Mouse (Mus musculus) neural tube, embryonic 13.5 days (tissue): ENCODE results near the gene Fbrsl1. TPM values are rescaled to one million over a fixed set of nuclear protein-coding genes. Genes with fewer than 3 reads are reported as not detected.
A peak's percentile ranks its signal among the peaks of the same experiment; 100 is the strongest.

Experiments used
- ATAC-seq: fragments of 200-750 bp; cut with Nextera tagmentation; 2 replicates; pipeline ENCODE4 v1.8.0; 2017; ENCODE audit warnings: low read depth, mild to moderate bottlenecking, moderate TSS enrichment, moderate library complexity
- H3K27ac ChIP-seq: fragments of 300-500 bp; sonication (generic); replicated peaks from 2 replicates; pipeline ENCODE4 v1.5.1; 2015; ENCODE audit warnings: moderate library complexity, mild to moderate bottlenecking, inconsistent platforms
- H3K27me3 ChIP-seq: fragments of 300-500 bp; sonication (generic); 2 replicates; pipeline ENCODE4 v1.6.1; 2015; ENCODE audit warnings: mild to moderate bottlenecking, inconsistent platforms
- H3K36me3 ChIP-seq: fragments of 300-500 bp; sonication (generic); 2 replicates; pipeline ENCODE4 v1.6.1; 2015; ENCODE audit warnings: mild to moderate bottlenecking, inconsistent platforms
- H3K4me1 ChIP-seq: fragments of 300-500 bp; sonication (generic); replicated peaks from 2 replicates; pipeline ENCODE4 v1.6.1; 2015; ENCODE audit warnings: inconsistent platforms
- H3K4me2 ChIP-seq: fragments of 300-500 bp; sonication (generic); 2 replicates; pipeline ENCODE4 v1.6.1; 2015; ENCODE audit warnings: inconsistent platforms, mild to moderate bottlenecking, moderate library complexity
- H3K4me3 ChIP-seq: fragments of 300-500 bp; sonication (generic); 2 replicates; pipeline ENCODE4 v1.5.1; 2015; ENCODE audit warnings: mild to moderate bottlenecking, inconsistent platforms
- H3K9ac ChIP-seq: fragments of 300-500 bp; sonication (generic); 2 replicates; pipeline ENCODE4 v1.6.1; 2015; ENCODE audit warnings: moderate library complexity, mild to moderate bottlenecking, inconsistent platforms
- H3K9me3 ChIP-seq: fragments of 300-500 bp; sonication (generic); 2 replicates; pipeline ENCODE4 v1.6.1; 2016; ENCODE audit warnings: inconsistent platforms
- WGBS: fragments of 180-500 bp; shearing (Covaris S2); methylation state at CpG from one replicate; pipeline ENCODE4 v1.1.7; 2015; 5-methylcytosine and 5-hydroxymethylcytosine counted together
- polyA plus RNA-seq: library from polyadenylated mRNA; unstranded; fragments of >200 nt; fragmentation: Nextera tagmentation; extraction: Ambion mirVana; gene quantifications from 2 replicates; pipeline ENCODE4 v1.2.1, GENCODE M21; 2015

Gene Fbrsl1
- polyA plus RNA-seq, 1 experiment from 2014 or later, result 29.0 TPM

DNA sequence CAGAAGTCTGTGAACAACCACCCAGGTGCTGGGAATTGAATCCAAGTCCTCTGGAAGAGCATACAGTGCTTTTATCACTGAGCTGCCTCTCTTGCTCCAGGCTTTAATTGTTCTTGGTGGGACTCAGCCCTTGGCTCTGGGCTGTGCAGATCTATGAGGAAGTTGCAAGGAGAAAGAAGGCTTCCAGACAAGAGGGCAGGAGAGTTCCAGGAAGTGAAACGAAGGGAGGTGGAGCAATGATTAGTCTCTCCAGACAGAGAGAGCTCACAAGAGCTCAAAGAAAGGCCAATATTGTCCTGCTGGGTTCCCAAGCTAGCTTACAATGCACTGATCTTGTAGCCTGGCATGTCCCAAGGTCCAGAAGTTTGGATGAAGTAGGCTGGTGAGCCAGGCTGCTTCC is 27.4 kb downstream of the Fbrsl1 start:
- no peak overlapping the region for H3K9ac ChIP-seq
- no peaks in the 10 kb centered on the region for H3K9me3 ChIP-seq
- peaks cover 15% of the 10 kb centered on the region for H3K27me3 ChIP-seq
- 69% methylated on average over 1 of the region's 1 CpGs for WGBS
- no peak for ATAC-seq
- H3K4me1 ChIP-seq, result peaks cover 29% of the 10 kb centered on the region
- no peak overlapping the region for H3K4me3 ChIP-seq
- no peak overlapping the region for H3K4me2 ChIP-seq
- no peaks in the 10 kb centered on the region for H3K36me3 ChIP-seq
- no peak overlapping the region for H3K27ac ChIP-seq

DNA sequence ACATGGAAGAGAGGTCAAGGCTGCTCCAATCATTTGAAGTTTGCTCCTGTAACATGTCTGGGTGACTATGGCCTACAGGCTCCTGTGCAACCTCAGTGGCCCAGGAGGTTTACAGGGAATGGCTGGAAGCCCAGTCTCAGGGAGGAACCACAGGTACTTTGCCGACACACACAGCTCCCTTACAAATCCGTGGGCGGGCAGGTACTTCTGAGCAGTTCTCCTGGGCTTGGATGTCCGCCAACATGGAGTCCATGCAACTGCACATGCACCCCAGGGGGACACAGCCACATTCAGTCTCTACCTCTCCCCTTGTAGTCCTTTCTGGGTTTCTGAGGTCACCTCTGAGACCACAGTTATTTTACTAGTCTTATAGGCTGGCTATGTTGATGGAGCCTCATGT is 28.1 kb downstream of the Fbrsl1 start:
- Histone ChIP-seq H3K4me2 (no peak overlapping the region), H3K9me3 (no peaks in the 10 kb centered on the region), H3K36me3 (no peaks in the 10 kb centered on the region), H3K4me3 (no peak overlapping the region), H3K27ac (no peak overlapping the region), H3K27me3 (peaks cover 15% of the 10 kb centered on the region), H3K4me1 (peaks cover 36% of the 10 kb centered on the region), H3K9ac (no peak overlapping the region)
- 89% methylated on average over 4 of the region's 4 CpGs for WGBS
- ATAC-seq, result no peak

DNA sequence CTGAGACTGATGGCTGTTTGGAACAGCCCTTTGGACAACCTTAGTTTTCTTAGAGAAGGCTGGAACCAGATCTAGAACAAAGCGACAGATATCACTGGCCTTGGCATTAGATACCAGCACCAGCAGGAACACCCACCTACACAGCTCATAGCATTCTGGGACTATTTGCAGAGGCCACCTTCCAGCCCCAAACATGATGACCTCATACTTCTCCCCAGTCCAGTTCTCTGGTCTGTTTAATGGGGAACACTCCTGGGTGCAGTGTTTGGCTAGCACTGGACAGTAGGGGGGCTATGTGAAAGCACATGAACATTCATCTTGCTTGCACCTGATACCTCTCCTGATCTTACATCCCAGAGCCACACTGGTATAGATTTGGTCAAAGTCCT is 29.8 kb downstream of the Fbrsl1 start:
- WGBS, result 100% methylated on average over 1 of the region's 1 CpGs
- no peak overlapping the region for H3K9ac ChIP-seq
- H3K4me3 ChIP-seq, result no peak overlapping the region
- no peaks in the 10 kb centered on the region for H3K9me3 ChIP-seq
- peaks cover 15% of the 10 kb centered on the region for H3K27me3 ChIP-seq
- no peak overlapping the region for H3K27ac ChIP-seq
- no peaks in the 10 kb centered on the region for H3K36me3 ChIP-seq
- ATAC-seq, result no peak
- H3K4me2 ChIP-seq, result no peak overlapping the region
- peaks cover 49% of the 10 kb centered on the region for H3K4me1 ChIP-seq

DNA sequence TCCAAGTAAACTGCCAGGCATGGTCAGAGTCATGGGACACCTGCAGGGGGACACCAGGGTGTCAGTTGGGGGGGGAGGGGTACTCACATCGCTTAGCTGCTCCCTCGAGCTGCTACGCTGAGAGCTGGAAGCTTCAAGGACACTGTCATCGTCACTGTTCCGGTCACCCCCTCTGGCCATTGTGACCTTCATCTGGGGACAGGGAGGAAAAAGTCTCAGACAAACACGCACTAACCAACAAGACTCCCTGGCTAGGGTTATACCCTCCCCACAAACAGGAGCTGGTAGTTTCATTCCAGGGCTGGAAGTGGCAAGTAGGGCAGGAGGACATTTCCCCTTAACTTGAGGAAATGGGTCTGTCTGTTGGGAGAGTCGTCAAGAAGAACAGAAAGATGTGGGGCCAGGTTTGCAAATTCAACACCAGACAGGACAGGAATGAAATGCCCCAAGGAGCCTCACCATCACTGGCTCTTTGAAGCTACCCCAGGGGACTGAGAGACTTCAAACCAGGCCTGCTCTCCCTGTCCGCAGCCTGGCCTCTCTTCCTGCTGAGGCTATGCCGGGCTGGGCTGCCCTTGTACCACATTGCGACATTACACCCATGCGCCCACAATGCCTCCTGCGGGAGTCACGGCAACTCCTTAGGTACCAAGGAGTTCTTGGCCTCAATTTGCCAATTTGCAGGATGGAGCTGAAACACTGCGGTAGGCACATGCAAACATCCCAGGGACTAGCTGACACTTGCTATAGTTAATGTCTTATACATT is 30.4 kb downstream of the Fbrsl1 start:
- no peak for ATAC-seq
- WGBS, result 49% methylated on average over 14 of the region's 14 CpGs
- Histone ChIP-seq H3K9me3 (no peaks in the 10 kb centered on the region), H3K4me1 (peaks cover 55% of the 10 kb centered on the region), H3K27me3 (peaks cover 15% of the 10 kb centered on the region), H3K9ac (no peak overlapping the region), H3K27ac (peak overlapping the region; percentile 89), H3K36me3 (no peaks in the 10 kb centered on the region), H3K4me3 (no peak overlapping the region), H3K4me2 (no peak overlapping the region)

DNA sequence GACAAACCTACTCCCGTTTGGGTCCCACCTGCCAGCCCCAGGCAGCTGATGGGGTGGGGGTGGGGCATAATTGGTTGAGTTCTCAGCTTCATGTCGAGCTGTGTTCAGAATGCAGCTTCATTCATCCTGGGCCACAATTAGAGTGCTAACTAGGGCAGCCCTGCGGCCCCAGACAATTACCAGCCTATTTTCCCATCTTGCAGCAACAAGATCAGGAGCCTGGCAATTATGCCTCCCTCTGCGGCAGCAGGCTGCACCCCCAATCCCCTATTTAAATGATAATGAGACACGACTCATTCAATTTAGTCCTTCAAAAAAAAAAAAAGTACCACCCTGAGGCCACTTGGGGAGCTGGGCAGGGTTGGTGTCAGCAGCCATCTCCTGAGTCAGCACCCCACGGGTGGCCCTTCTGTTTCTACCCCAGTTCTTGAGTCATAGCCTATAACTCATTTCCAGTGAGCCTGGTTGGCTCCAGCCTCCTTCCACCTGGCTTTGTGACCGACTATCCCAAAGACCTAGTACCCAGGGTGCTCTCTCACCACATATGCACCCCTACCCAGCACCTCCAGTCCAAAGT is 31.4 kb downstream of the Fbrsl1 start:
- WGBS, result 2% methylated on average over 7 of the region's 7 CpGs
- H3K4me1 ChIP-seq, result peaks cover 56% of the 10 kb centered on the region
- peak; percentile 84 for ATAC-seq
- H3K27me3 ChIP-seq, result peaks cover 15% of the 10 kb centered on the region
- H3K4me2 ChIP-seq, result peak overlapping the region; percentile 11; the same call in 1 of the 2 replicates
- H3K36me3 ChIP-seq, result no peaks in the 10 kb centered on the region
- 0 out of 2 replicates have a peak overlapping the region, but pooled peaks have one; percentile 22 for H3K9ac ChIP-seq
- H3K4me3 ChIP-seq, result no peak overlapping the region
- H3K9me3 ChIP-seq, result no peaks in the 10 kb centered on the region
- peak overlapping the region; percentile 89 for H3K27ac ChIP-seq

DNA sequence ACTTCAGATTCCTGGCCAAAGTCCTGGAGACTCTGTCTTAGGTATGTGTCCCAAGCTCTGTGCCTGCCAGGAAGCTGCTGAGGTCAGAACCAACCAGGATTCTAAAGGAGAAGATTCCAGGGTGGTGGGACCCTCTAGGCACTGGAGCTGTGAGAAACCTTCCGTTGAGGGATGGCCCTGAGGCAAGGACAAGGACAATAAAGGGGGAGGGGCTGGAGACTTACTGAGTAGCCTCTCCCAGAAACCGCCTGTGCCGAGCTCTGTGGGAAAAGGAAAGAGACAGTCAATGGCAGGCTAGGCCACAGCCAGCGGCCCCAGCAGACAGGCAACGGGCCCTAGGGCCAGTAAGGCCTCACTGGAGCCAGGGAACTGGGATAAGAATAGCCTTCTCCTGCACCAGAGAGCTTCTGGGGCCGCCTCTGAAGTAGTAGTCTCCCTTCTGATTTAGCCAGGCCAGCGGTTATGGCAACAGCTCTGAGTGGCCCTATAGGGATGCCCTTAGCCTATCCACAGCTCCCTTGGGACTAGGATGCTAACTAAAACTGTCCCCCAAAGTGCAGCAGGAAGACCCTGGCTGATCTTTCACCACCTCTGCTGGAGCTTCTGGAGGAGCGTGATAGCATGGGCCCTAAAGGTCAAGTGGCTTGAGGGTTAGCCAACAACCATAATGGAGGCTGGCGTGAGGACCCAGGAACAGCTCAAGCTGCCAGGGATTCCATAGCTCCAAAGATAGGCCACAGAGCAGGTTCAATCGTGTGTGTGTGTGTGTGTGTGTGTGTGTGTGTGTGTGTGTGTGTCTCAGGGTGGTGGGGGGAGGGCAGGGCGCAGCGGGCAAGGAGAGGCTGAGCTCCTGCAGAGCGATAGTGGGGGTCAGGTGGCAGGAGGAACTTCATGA is 32.2 kb downstream of the Fbrsl1 start:
- H3K36me3 ChIP-seq, result no peaks in the 10 kb centered on the region
- H3K9me3 ChIP-seq, result no peaks in the 10 kb centered on the region
- H3K27me3 ChIP-seq, result peaks cover 14% of the 10 kb centered on the region
- H3K9ac ChIP-seq, result 0 out of 2 replicates have a peak overlapping the region, but pooled peaks have one; percentile 22
- H3K4me3 ChIP-seq, result no peak overlapping the region
- WGBS, result 27% methylated on average over 13 of the region's 13 CpGs
- H3K27ac ChIP-seq, result peak overlapping the region; percentile 89
- H3K4me1 ChIP-seq, result peaks cover 56% of the 10 kb centered on the region
- peak; percentile 32 for ATAC-seq
- H3K4me2 ChIP-seq, result peak overlapping the region; percentile 11

DNA sequence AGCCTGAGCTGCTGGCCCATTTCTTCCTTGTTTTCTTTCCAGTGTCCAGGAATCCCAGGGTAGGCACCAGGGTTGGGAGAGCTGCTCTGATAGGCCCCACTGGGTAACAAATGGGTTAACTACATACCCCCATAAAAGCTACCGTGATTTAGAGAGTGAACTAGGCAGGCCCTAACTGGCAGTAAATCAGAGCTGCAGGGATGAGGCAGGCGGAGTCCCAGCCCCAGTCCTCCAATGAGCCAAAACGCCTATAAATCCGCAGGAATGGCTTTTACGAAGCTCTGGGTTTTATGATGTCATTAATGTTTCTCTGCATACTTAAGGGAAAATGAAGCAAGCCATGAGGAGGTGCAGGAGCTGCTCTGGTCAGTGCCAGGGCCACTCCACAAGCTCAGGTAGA is 33.3 kb downstream of the Fbrsl1 start:
- Histone ChIP-seq H3K4me1 (peaks cover 56% of the 10 kb centered on the region), H3K9ac (no peak overlapping the region), H3K4me2 (no peak overlapping the region), H3K36me3 (no peaks in the 10 kb centered on the region), H3K27me3 (peaks cover 11% of the 10 kb centered on the region), H3K4me3 (no peak overlapping the region), H3K9me3 (no peaks in the 10 kb centered on the region), H3K27ac (peak overlapping the region; percentile 89)
- no peak for ATAC-seq
- 18% methylated on average over 5 of the region's 5 CpGs for WGBS

DNA sequence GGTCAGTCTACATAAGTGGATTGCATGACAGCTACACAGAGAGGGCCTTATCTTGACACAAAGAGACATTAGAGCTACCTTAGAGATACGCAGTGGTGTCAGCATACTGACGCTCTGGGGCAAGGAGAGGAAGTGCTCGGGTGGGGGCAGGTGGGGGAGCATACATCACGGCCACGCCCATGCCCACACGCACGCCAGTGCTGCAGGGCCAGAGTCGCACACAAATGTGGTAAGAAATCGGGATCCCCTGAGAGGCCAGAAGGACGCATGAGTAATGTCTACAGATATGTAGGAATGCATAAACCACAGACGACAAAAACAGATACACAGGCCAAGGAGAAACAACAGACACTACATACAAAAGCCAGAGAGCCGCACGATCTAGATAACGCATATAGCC is 35.3 kb downstream of the Fbrsl1 start:
- no peak for ATAC-seq
- Histone ChIP-seq H3K4me2 (no peak overlapping the region), H3K4me3 (no peak overlapping the region), H3K27ac (no peak overlapping the region), H3K9me3 (no peaks in the 10 kb centered on the region), H3K4me1 (peaks cover 61% of the 10 kb centered on the region), H3K36me3 (no peaks in the 10 kb centered on the region), H3K9ac (no peak overlapping the region), H3K27me3 (peaks cover under 1% of the 10 kb centered on the region; the same call in 1 of the 2 replicates)
- WGBS, result 77% methylated on average over 14 of the region's 14 CpGs

DNA sequence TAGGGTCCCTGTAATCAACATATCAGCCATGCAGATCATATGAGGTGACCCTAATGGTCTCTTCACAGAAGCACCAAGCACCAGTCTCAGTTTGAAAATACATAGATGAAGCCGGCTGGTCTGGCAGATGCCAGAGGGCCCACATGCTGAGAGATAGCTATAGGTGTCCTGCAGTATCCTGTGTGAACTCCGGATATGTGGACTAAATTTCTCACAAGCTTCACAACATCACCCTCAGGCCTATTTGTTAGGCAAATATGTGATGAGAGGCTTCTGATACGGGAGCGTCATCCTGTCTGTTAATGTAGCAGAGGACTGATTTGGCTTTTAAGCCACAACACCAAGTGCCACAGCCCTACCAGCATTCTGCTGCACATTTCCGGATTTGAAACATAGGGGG is 37.9 kb downstream of the Fbrsl1 start:
- H3K9me3 ChIP-seq, result no peaks in the 10 kb centered on the region
- H3K27me3 ChIP-seq, result no peaks in the 10 kb centered on the region
- no peaks in the 10 kb centered on the region for H3K36me3 ChIP-seq
- 69% methylated on average over 5 of the region's 5 CpGs for WGBS
- H3K4me1 ChIP-seq, result peaks cover 52% of the 10 kb centered on the region
- H3K9ac ChIP-seq, result no peak overlapping the region
- no peak overlapping the region for H3K4me2 ChIP-seq
- ATAC-seq, result no peak
- no peak overlapping the region for H3K4me3 ChIP-seq
- no peak overlapping the region for H3K27ac ChIP-seq

DNA sequence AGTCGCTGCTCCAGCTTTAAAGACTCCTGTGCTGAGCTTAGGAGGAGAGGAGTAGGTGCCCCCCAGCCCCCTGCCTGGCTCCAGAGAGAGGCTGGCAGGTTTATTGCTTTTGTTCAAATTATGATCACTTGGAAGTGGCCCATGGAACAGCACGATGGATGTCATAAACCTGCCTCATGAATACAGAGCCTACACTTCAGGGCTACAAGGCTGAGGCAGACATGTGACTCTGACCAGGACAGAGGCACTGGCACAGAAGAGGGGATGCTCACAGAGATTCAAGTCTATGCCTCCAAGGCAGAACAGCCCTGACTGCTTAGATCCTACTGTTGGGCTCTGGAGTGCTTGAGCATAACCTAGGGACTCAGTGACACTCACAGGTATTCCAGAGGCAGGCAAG is 39.3 kb downstream of the Fbrsl1 start:
- H3K4me3 ChIP-seq, result no peak overlapping the region
- no peak overlapping the region for H3K4me2 ChIP-seq
- H3K4me1 ChIP-seq, result peaks cover 42% of the 10 kb centered on the region
- WGBS, result 22% methylated on average over 2 of the region's 2 CpGs
- no peaks in the 10 kb centered on the region for H3K36me3 ChIP-seq
- no peaks in the 10 kb centered on the region for H3K27me3 ChIP-seq
- H3K27ac ChIP-seq, result peak overlapping the region; percentile 75
- no peak overlapping the region for H3K9ac ChIP-seq
- peak; percentile 66 for ATAC-seq
- H3K9me3 ChIP-seq, result no peaks in the 10 kb centered on the region

DNA sequence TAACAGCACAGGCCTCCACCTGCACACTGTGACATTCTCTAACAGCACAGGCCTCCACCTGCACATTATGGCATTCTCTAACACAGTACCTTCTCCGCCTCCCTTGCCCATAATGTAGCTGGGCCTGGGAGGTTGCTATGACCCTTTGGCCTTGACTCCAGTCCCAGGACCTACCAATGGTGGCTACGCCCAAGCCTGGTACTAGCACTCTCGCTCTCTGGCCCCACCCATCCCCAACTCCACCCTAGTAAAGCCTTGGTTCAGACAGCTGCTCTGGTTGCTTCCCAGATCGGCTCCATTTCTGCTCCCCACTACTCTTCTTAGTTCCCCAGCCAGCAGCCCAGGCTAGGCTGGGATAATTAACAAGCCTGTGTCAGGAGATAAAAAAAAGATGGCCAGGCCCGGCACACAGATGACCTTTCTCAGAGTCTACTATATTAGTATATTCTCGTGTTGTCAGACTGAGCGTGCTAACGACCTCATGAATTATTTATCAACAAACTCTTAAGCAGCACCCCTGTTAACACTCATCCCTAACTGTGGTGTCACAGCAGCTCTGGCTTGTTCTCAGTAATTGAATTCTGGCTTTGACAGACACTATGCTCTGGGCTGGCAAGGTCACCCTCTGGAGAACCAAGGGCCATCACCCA is 42.1 kb downstream of the Fbrsl1 start:
- peaks cover 36% of the 10 kb centered on the region for H3K4me1 ChIP-seq
- H3K4me3 ChIP-seq, result no peak overlapping the region
- WGBS, result 39% methylated on average over 8 of the region's 8 CpGs
- peak; percentile 36; the same call in 1 of the 2 replicates for ATAC-seq
- no peaks in the 10 kb centered on the region for H3K36me3 ChIP-seq
- no peaks in the 10 kb centered on the region for H3K9me3 ChIP-seq
- no peak overlapping the region for H3K9ac ChIP-seq
- H3K27me3 ChIP-seq, result no peaks in the 10 kb centered on the region
- no peak overlapping the region for H3K4me2 ChIP-seq
- H3K27ac ChIP-seq, result peak overlapping the region; percentile 61
